18 mouse cellular contexts compared by ENCODE assay signal in the genomic region with DNA sequence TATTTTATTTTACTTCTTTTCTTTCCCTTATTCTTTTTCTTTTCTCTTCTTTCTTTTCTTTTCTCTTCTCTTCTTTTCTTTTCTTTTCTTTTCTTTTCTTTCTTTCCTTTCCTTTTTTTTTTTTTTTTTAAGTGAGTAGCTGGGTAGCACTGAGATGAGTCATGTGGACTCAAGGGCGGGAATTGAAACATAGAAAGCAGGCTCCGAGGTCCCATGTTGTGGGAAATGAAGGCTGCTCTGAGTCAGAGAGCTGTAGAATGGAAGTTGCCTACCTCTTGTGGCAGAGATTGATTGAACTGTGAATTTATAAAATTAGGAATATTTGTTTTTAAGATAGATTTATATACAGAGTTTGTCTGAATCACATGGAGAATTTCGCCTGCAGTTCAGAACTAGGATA.
DNase-seq lines count a peak whose midpoint lies in the region; ATAC-seq lines count a peak whose summit lies in the region.
"Had no signal": no experiment of that assay in that cellular context is flagged by ENCODE, and none has a peak within 500 bp of the region (broad histone marks: within the 10 kb centered on the region; RNA-seq: fewer than 3 reads in every experiment).

No protein-coding gene starts in this region.

- no peak for ATAC-seq in frontal cortex, adult (ENCODE audit: low TSS enrichment)
- ATAC-seq: activated CD4-positive, CD25-positive, alpha-beta regulatory T cell, adult 4 months; CD4-positive, CD25-positive, alpha-beta regulatory T cell, adult 4 months; forebrain, embryonic 14.5 days; forebrain, embryonic 16.5 days had no signal

- peak; percentile 17 for DNase-seq in 416B (ENCODE audit: low read depth)
- peak; percentile 63 for DNase-seq in NIH3T3 (ENCODE audit: low read depth)
- no peak for DNase-seq in T-cell, adult 2 months (ENCODE audit: low spot score)
- no peak for DNase-seq in right cerebral cortex, postnatal 14 days
- DNase-seq: adrenal gland, adult 8-10 months; adrenal gland, postnatal 14 days; adrenal gland, postnatal 36 days; cerebellum, adult 11-12 months; cerebellum, adult 2 months; cerebellum, adult 9-10 months; cerebellum, postnatal 14 days; cerebellum, postnatal 36 days; embryo, embryonic 11 days had no signal

Comparison
In these comparisons a context has a peak if more than half of its experiments do, and no peak if none do; other contexts are left out.
1. DNase-seq: peak in 416B (single experiment) and NIH3T3 (single experiment); none in T-cell, adult 2 months (single experiment) and right cerebral cortex, postnatal 14 days (single experiment).